Mouse (Mus musculus): Measurements from ENCODE around the gene Mrm2. TPM values are rescaled to one million over a fixed set of nuclear protein-coding genes. Genes with fewer than 3 reads are reported as not detected.

Gene Mrm2
- polyA plus RNA-seq, 1 experiment from 2014 or later: 8.1 TPM

DNA sequence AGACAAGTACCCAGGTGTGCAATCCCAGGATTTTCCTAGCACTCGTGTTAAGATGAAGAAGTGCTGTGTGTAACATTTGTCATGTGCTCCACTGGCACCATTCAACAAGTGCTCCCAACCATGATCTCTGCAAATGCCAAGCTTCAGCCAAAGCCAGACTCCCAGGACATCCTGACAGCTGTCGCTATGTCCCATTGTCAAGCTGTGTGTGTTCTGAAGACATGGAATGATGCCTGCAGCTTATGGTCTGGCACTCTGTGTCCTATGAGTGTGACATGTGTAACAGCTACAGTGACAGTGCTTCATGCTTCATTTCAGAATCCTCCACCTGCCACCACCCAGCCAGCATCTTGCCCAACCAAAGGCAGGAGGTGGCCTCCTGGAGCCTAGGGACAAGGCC lies 47.7 kb downstream of the Mrm2 start:
- no peak for TF ChIP-seq EP300 (IDR thresholded peaks at IDR 0.05; ENCODE audit: low read depth)
- no peak for TF ChIP-seq CTCF (IDR thresholded peaks at IDR 0.05; ENCODE audit: low read depth)
- Histone ChIP-seq H3K9ac (replicated peaks) (no peak overlapping the region), H3K36me3 (replicated peaks; ENCODE audit: insufficient read depth, low read length) (0 out of 2 replicates have a peak, but pooled peaks cover 10% of the 10 kb centered on the region), H3K4me1 (ENCODE audit: insufficient read depth) (peaks cover 10% of the 10 kb centered on the region), H3K27ac (ENCODE audit: low read depth) (no peak overlapping the region), H3K27me3 (ENCODE audit: insufficient read depth, low read length) (no peaks in the 10 kb centered on the region), H3K4me2 (ENCODE audit: low read depth, low read length) (no peak overlapping the region), H3K9me3 (ENCODE audit: low read length) (no peaks in the 10 kb centered on the region), H3K4me3 (ENCODE audit: low read depth, low read length) (no peak overlapping the region)
- 90% methylated on average over 2 of the region's 2 CpGs for WGBS (ENCODE audit: insufficient replicate concordance)
- DNase-seq (no peak), ATAC-seq (no peak)

DNA sequence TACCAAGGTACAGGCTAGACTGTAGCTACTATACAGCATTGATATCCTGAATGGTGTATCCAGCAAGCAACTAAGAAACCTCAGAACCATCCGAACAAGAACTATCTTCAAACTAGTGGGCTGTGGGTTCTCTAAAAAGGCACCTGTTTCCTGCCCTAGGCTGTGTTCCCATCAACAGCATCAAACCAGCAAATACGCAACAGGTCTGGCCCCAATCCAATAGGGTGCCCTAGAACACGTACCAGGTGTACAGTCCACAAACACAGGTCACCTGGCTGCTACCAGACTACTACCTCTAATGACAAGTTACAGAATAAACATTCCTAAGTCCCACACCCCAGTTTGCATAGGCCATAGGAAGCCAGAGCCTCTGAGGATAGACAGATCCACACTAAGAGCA lies 48.8 kb downstream of the Mrm2 start:
- 81% methylated on average over 3 of the region's 3 CpGs for WGBS (ENCODE audit: insufficient replicate concordance)
- H3K9ac ChIP-seq (replicated peaks): no peak overlapping the region
- peak; percentile 55 for DNase-seq

DNA sequence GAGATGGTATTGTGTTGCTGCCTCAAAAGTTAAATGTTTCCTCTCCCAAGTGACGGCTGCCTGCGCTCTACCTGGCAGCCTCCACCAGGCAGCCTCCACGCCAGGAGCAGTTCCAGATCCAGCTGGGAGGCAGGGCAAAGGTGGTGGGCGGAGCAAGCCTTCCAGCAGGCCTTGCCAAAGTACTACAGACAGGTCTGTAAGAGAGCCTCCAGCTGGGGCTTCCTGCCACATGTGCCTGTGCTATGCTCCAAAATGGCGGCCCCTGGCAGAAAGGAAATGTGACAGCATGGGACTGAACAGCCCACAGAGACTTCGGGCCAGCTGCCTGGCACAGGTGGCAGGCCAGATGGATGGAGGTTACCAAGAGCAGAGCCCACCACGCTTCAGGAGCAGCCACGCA lies 49.3 kb downstream of the Mrm2 start:
- no peaks in the 10 kb centered on the region for H3K9me3 ChIP-seq (ENCODE audit: low read length)
- TF ChIP-seq CTCF (IDR thresholded peaks at IDR 0.05; ENCODE audit: low read depth) (no peak), EP300 (IDR thresholded peaks at IDR 0.05; ENCODE audit: low read depth) (no peak)
- 80% methylated on average over 8 of the region's 8 CpGs for WGBS (ENCODE audit: insufficient replicate concordance)
- H3K27ac ChIP-seq (ENCODE audit: low read depth): peak overlapping the region; percentile 37
- no peak overlapping the region for H3K4me2 ChIP-seq (ENCODE audit: low read depth, low read length)
- no peaks in the 10 kb centered on the region for H3K27me3 ChIP-seq (ENCODE audit: insufficient read depth, low read length)
- H3K9ac ChIP-seq (replicated peaks): no peak overlapping the region
- DNase-seq (peak; percentile 28), ATAC-seq (peak; percentile 71)
- H3K36me3 ChIP-seq (replicated peaks; ENCODE audit: insufficient read depth, low read length): 0 out of 2 replicates have a peak, but pooled peaks cover 6% of the 10 kb centered on the region
- peaks cover 10% of the 10 kb centered on the region for H3K4me1 ChIP-seq (ENCODE audit: insufficient read depth)
- no peak overlapping the region for H3K4me3 ChIP-seq (ENCODE audit: low read depth, low read length)

More for the DNA sequence above, 48.8 kb downstream of the Mrm2 start:
- H3K4me3 ChIP-seq (ENCODE audit: low read depth, low read length): no peak overlapping the region
- no peak for TF ChIP-seq EP300 (IDR thresholded peaks at IDR 0.05; ENCODE audit: low read depth)
- 0 out of 2 replicates have a peak, but pooled peaks cover 6% of the 10 kb centered on the region for H3K36me3 ChIP-seq (replicated peaks; ENCODE audit: insufficient read depth, low read length)
- H3K9me3 ChIP-seq (ENCODE audit: low read length): no peaks in the 10 kb centered on the region
- no peak overlapping the region for H3K4me2 ChIP-seq (ENCODE audit: low read depth, low read length)
- ATAC-seq: peak; percentile 86
- peak overlapping the region; percentile 37 for H3K27ac ChIP-seq (ENCODE audit: low read depth)
- no peaks in the 10 kb centered on the region for H3K27me3 ChIP-seq (ENCODE audit: insufficient read depth, low read length)
- H3K4me1 ChIP-seq (ENCODE audit: insufficient read depth): peaks cover 10% of the 10 kb centered on the region

DNA sequence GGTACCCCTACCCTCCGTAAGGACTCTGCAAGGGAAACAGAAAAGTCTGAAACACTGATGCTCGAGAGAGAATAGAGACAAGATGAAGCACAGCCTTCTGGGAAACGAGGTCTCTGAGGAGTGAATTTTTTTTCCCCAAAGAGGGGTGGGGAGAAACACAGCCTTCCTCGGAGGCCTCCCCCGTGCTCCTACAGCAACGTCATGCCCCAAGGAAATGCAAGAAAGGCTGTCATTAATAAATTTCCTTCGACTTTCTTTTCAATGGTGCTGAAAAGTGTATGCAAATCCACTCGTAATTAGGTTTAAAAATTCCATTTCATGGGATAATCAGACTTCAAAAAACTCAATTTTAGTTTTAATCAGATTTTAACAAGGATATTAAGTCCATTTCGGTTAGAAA lies 51.5 kb downstream of the Mrm2 start:
- no peak for DNase-seq
- 0 out of 2 replicates have a peak, but pooled peaks cover 4% of the 10 kb centered on the region for H3K36me3 ChIP-seq (replicated peaks; ENCODE audit: insufficient read depth, low read length)
- H3K4me1 ChIP-seq (ENCODE audit: insufficient read depth): peaks cover 10% of the 10 kb centered on the region
- H3K4me2 ChIP-seq (ENCODE audit: low read depth, low read length): no peak overlapping the region
- H3K27me3 ChIP-seq (ENCODE audit: insufficient read depth, low read length): no peaks in the 10 kb centered on the region
- H3K27ac ChIP-seq (ENCODE audit: low read depth): no peak overlapping the region
- 84% methylated on average over 9 of the region's 9 CpGs for WGBS (ENCODE audit: insufficient replicate concordance)
- no peaks in the 10 kb centered on the region for H3K9me3 ChIP-seq (ENCODE audit: low read length)
- no peak for TF ChIP-seq CTCF (IDR thresholded peaks at IDR 0.05; ENCODE audit: low read depth)
- no peak for TF ChIP-seq EP300 (IDR thresholded peaks at IDR 0.05; ENCODE audit: low read depth)
- H3K9ac ChIP-seq (replicated peaks): no peak overlapping the region
- H3K4me3 ChIP-seq (ENCODE audit: low read depth, low read length): no peak overlapping the region
- no peak for ATAC-seq

Other genes starting within 250 kb of the Mrm2 start
- gene Mad1l1, start 10.3 kb downstream of the Mrm2 start, polyA plus RNA-seq (2015; fragmentation: Nextera tagmentation; extraction: Ambion mirVana): 16.4 and 17.0 TPM in 2 replicates
- 18.1 and 18.6 TPM in 2 replicates for gene Nudt1, start 10.2 kb downstream of the Mrm2 start, polyA plus RNA-seq (2015; fragmentation: Nextera tagmentation; extraction: Ambion mirVana)
- 11.4 and 12.1 TPM in 2 replicates for gene Snx8, start 57.4 kb upstream of the Mrm2 start, polyA plus RNA-seq (2015; fragmentation: Nextera tagmentation; extraction: Ambion mirVana)
- 35.5 and 38.7 TPM in 2 replicates for gene Eif3b, start 87.4 kb upstream of the Mrm2 start, polyA plus RNA-seq (2015; fragmentation: Nextera tagmentation; extraction: Ambion mirVana)
- not detected in 2 replicates for gene Gm4869, start 113.7 kb upstream of the Mrm2 start, polyA plus RNA-seq (2015; fragmentation: Nextera tagmentation; extraction: Ambion mirVana)
- gene Chst12, start 173.7 kb upstream of the Mrm2 start, polyA plus RNA-seq (2015; fragmentation: Nextera tagmentation; extraction: Ambion mirVana): 8.6 and 9.1 TPM in 2 replicates
- not detected in 2 replicates for gene Grifin, start 233.2 kb upstream of the Mrm2 start, polyA plus RNA-seq (2015; fragmentation: Nextera tagmentation; extraction: Ambion mirVana)

Data from liver, postnatal 0 days (tissue).